Mouse (Mus musculus) myocyte (in vitro differentiated cells): Measurements from ENCODE around the gene Fhl2.

Source experiments
- E2F4 ChIP-seq: IDR thresholded peaks from one replicate; pipeline ENCODE4 v1.6.1; 2011; ENCODE audit warnings: mild to moderate bottlenecking, control low read depth, moderate library complexity; ENCODE audit not compliant: insufficient read depth
- MAX ChIP-seq: IDR thresholded peaks from one replicate; pipeline ENCODE4 v1.6.1; 2011; ENCODE audit warnings: low read depth, mild to moderate bottlenecking, control low read depth
- POLR2A ChIP-seq: IDR thresholded peaks from one replicate; pipeline ENCODE4 v1.6.1; 2011; ENCODE audit warnings: low read depth, mild to moderate bottlenecking, control low read depth, moderate library complexity; ENCODE audit not compliant: insufficient read length
- POLR2AphosphoS2 ChIP-seq: IDR thresholded peaks from one replicate; pipeline ENCODE4 v1.6.1; 2011; ENCODE audit warnings: low read depth, control low read depth; ENCODE audit not compliant: insufficient read length
- REST ChIP-seq: IDR thresholded peaks from one replicate; pipeline ENCODE4 v1.6.1; 2011; ENCODE audit warnings: mild to moderate bottlenecking, control low read depth, moderate library complexity; ENCODE audit not compliant: insufficient read depth, insufficient read length
- SRF ChIP-seq: IDR thresholded peaks from one replicate; pipeline ENCODE4 v1.6.1; 2011; ENCODE audit warnings: low read depth; ENCODE audit not compliant: control insufficient read depth, insufficient read length
- TCF12 ChIP-seq: IDR thresholded peaks from one replicate; pipeline ENCODE4 v1.6.1; 2011; ENCODE audit warnings: mild to moderate bottlenecking, control low read depth; ENCODE audit not compliant: poor library complexity, insufficient read depth, severe bottlenecking
- TCF3 ChIP-seq: IDR thresholded peaks from one replicate; pipeline ENCODE4 v1.6.1; 2011; ENCODE audit warnings: low read depth, control low read depth; ENCODE audit not compliant: insufficient read length

DNA sequence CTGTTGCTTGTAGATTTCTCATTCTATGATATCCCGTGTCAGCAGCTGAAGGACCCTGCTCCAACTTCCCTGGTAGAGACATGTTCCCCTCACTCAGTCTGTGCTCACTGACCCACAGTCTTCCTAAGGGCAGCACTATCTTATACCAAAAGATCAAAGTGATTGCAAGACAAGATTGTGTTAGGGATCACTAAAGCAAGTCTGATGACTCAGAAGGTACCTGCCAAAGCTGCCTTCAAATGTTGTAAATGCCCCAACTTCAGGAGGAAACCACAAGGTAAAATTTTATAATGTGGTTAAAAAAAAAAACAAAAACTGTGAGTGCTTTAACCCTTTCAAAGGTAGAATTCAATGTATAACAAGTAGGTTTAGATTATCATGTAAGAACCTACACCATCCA lies 10.4 kb upstream of the Fhl2 start:
- TF ChIP-seq E2F4 (no peak), POLR2A (no peak), POLR2AphosphoS2 (no peak), TCF3 (no peak), TCF12 (no peak), SRF (no peak), MAX (no peak), REST (no peak)
